Mouse (Mus musculus): ENCODE measurements around the gene Slc7a1. TPM values are rescaled to one million over a fixed set of nuclear protein-coding genes. Genes with fewer than 3 reads are reported as not detected.
"Not testable (repeated sequence)": the region's sequence is repeated elsewhere in the genome, so short reads cannot be mapped to it uniquely, and the experiment has no call there.

Gene Slc7a1
- polyA plus RNA-seq, 1 experiment from 2014 or later: 39.0 TPM

- ATAC-seq: peak; percentile 65; the same call in 1 of the 2 replicates
- no peaks in the 10 kb centered on the region for H3K9me3 ChIP-seq (ENCODE audit: control insufficient read depth, low read length)
- WGBS: 78% methylated on average over 18 of the region's 18 CpGs
- H3K9ac ChIP-seq (ENCODE audit: low read depth, low read length): no peak overlapping the region
- no peak overlapping the region for H3K4me2 ChIP-seq (ENCODE audit: low read length)
- H3K36me3 ChIP-seq (ENCODE audit: control insufficient read depth, insufficient read depth, low read length): peaks cover 2% of the 10 kb centered on the region; the same call in 1 of the 2 replicates
- no peaks in the 10 kb centered on the region; the same call in 1 of the 2 replicates for H3K4me1 ChIP-seq (ENCODE audit: control insufficient read depth, insufficient read depth, low read depth, low read length)
- no peaks in the 10 kb centered on the region for H3K27me3 ChIP-seq (replicated peaks; ENCODE audit: control insufficient read depth, insufficient read depth, low read length)
- H3K27ac ChIP-seq (ENCODE audit: low read depth, low read length): no peak overlapping the region; the same call in 1 of the 2 replicates
- no peak overlapping the region for H3K4me3 ChIP-seq (ENCODE audit: low read length)
These were observed 67.6 kb downstream of the Slc7a1 start for GRCm38 (mm10) chr5:148331926-148332621.

- no peaks in the 10 kb centered on the region for H3K27me3 ChIP-seq (replicated peaks; ENCODE audit: control insufficient read depth, insufficient read depth, low read length)
- 0 out of 2 replicates have a peak, but pooled peaks cover 2% of the 10 kb centered on the region for H3K36me3 ChIP-seq (ENCODE audit: control insufficient read depth, insufficient read depth, low read length)
- 75% methylated on average over 11 of the region's 11 CpGs for WGBS
- H3K4me1 ChIP-seq (ENCODE audit: control insufficient read depth, insufficient read depth, low read depth, low read length): no peaks in the 10 kb centered on the region; the same call in 1 of the 2 replicates
- no peak for ATAC-seq
- no peaks in the 10 kb centered on the region for H3K9me3 ChIP-seq (ENCODE audit: control insufficient read depth, low read length)
- no peak overlapping the region for H3K27ac ChIP-seq (ENCODE audit: low read depth, low read length)
- no peak overlapping the region for H3K4me3 ChIP-seq (ENCODE audit: low read length)
- no peak overlapping the region for H3K4me2 ChIP-seq (ENCODE audit: low read length)
- no peak overlapping the region for H3K9ac ChIP-seq (ENCODE audit: low read depth, low read length)
These were observed 68.4 kb downstream of the Slc7a1 start for GRCm38 (mm10) chr5:148331229-148331776.

- no peak overlapping the region for H3K9ac ChIP-seq (ENCODE audit: low read depth, low read length)
- WGBS: 98% methylated on average over 3 of the region's 3 CpGs
- H3K9me3 ChIP-seq (ENCODE audit: control insufficient read depth, low read length): no peaks in the 10 kb centered on the region
- 0 out of 2 replicates have a peak, but pooled peaks cover 2% of the 10 kb centered on the region for H3K36me3 ChIP-seq (ENCODE audit: control insufficient read depth, insufficient read depth, low read length)
- H3K27me3 ChIP-seq (replicated peaks; ENCODE audit: control insufficient read depth, insufficient read depth, low read length): no peaks in the 10 kb centered on the region
- ATAC-seq: no peak
- no peak overlapping the region for H3K4me2 ChIP-seq (ENCODE audit: low read length)
- no peak overlapping the region for H3K27ac ChIP-seq (ENCODE audit: low read depth, low read length)
- no peak overlapping the region for H3K4me3 ChIP-seq (ENCODE audit: low read length)
- no peaks in the 10 kb centered on the region; the same call in 1 of the 2 replicates for H3K4me1 ChIP-seq (ENCODE audit: control insufficient read depth, insufficient read depth, low read depth, low read length)
These were observed 70.7 kb downstream of the Slc7a1 start for GRCm38 (mm10) chr5:148328982-148329381.

- H3K4me2 ChIP-seq (ENCODE audit: low read length); H3K4me3 ChIP-seq (ENCODE audit: low read length); H3K4me1 ChIP-seq (ENCODE audit: control insufficient read depth, insufficient read depth, low read depth, low read length); ATAC-seq; H3K27ac ChIP-seq (ENCODE audit: low read depth, low read length); H3K36me3 ChIP-seq (ENCODE audit: control insufficient read depth, insufficient read depth, low read length); H3K9me3 ChIP-seq (ENCODE audit: control insufficient read depth, low read length); H3K9ac ChIP-seq (ENCODE audit: low read depth, low read length); H3K27me3 ChIP-seq (replicated peaks; ENCODE audit: control insufficient read depth, insufficient read depth, low read length): not testable (repeated sequence)
- WGBS: 97% methylated on average over 9 of the region's 9 CpGs
These were observed 73.4 kb downstream of the Slc7a1 start for GRCm38 (mm10) chr5:148326295-148326694.

GRCm38 (mm10) chr5:148325317-148325885 is 74.3 kb downstream of the Slc7a1 start:
- ATAC-seq: peak; percentile 30; the same call in 1 of the 2 replicates
- H3K4me1 ChIP-seq (ENCODE audit: control insufficient read depth, insufficient read depth, low read depth, low read length): no peaks in the 10 kb centered on the region
- H3K9ac ChIP-seq (ENCODE audit: low read depth, low read length): no peak overlapping the region
- no peaks in the 10 kb centered on the region for H3K9me3 ChIP-seq (ENCODE audit: control insufficient read depth, low read length)
- no peak overlapping the region for H3K4me3 ChIP-seq (ENCODE audit: low read length)
- 50% methylated on average over 4 of the region's 4 CpGs for WGBS
- no peak overlapping the region for H3K4me2 ChIP-seq (ENCODE audit: low read length)
- H3K27ac ChIP-seq (ENCODE audit: low read depth, low read length): no peak overlapping the region
- no peaks in the 10 kb centered on the region for H3K36me3 ChIP-seq (ENCODE audit: control insufficient read depth, insufficient read depth, low read length)
- H3K27me3 ChIP-seq (replicated peaks; ENCODE audit: control insufficient read depth, insufficient read depth, low read length): no peaks in the 10 kb centered on the region

- no peak for ATAC-seq
- no peaks in the 10 kb centered on the region for H3K9me3 ChIP-seq (ENCODE audit: control insufficient read depth, low read length)
These were observed 84.8 kb downstream of the Slc7a1 start for GRCm38 (mm10) chr5:148314931-148315330.

GRCm38 (mm10) chr5:148312443-148312842 is 87.3 kb downstream of the Slc7a1 start:
- no peak for ATAC-seq
- Histone ChIP-seq H3K27ac (ENCODE audit: low read depth, low read length) (no peak overlapping the region), H3K4me2 (ENCODE audit: low read length) (no peak overlapping the region), H3K9ac (ENCODE audit: low read depth, low read length) (no peak overlapping the region), H3K9me3 (ENCODE audit: control insufficient read depth, low read length) (no peaks in the 10 kb centered on the region), H3K36me3 (ENCODE audit: control insufficient read depth, insufficient read depth, low read length) (peaks cover 17% of the 10 kb centered on the region), H3K4me3 (ENCODE audit: low read length) (no peak overlapping the region), H3K27me3 (replicated peaks; ENCODE audit: control insufficient read depth, insufficient read depth, low read length) (no peaks in the 10 kb centered on the region), H3K4me1 (ENCODE audit: control insufficient read depth, insufficient read depth, low read depth, low read length) (no peaks in the 10 kb centered on the region)
- WGBS: 60% methylated on average over 2 of the region's 2 CpGs

More at GRCm38 (mm10) chr5:148314931-148315330, 84.8 kb downstream of the Slc7a1 start:
- Histone ChIP-seq H3K36me3 (ENCODE audit: control insufficient read depth, insufficient read depth, low read length) (peaks cover 17% of the 10 kb centered on the region), H3K27ac (ENCODE audit: low read depth, low read length) (no peak overlapping the region), H3K4me3 (ENCODE audit: low read length) (no peak overlapping the region), H3K9ac (ENCODE audit: low read depth, low read length) (no peak overlapping the region), H3K27me3 (replicated peaks; ENCODE audit: control insufficient read depth, insufficient read depth, low read length) (no peaks in the 10 kb centered on the region), H3K4me1 (ENCODE audit: control insufficient read depth, insufficient read depth, low read depth, low read length) (no peaks in the 10 kb centered on the region), H3K4me2 (ENCODE audit: low read length) (no peak overlapping the region)
- 96% methylated on average over 5 of the region's 5 CpGs for WGBS

- Histone ChIP-seq H3K4me1 (ENCODE audit: control insufficient read depth, insufficient read depth, low read depth, low read length) (no peaks in the 10 kb centered on the region), H3K4me3 (ENCODE audit: low read length) (no peak overlapping the region), H3K36me3 (ENCODE audit: control insufficient read depth, insufficient read depth, low read length) (peaks cover 26% of the 10 kb centered on the region), H3K9me3 (ENCODE audit: control insufficient read depth, low read length) (no peaks in the 10 kb centered on the region), H3K27me3 (replicated peaks; ENCODE audit: control insufficient read depth, insufficient read depth, low read length) (no peaks in the 10 kb centered on the region), H3K4me2 (ENCODE audit: low read length) (no peak overlapping the region), H3K27ac (ENCODE audit: low read depth, low read length) (no peak overlapping the region), H3K9ac (ENCODE audit: low read depth, low read length) (no peak overlapping the region)
- ATAC-seq: no peak
- WGBS: 77% methylated on average over 10 of the region's 10 CpGs
These were observed 88.9 kb downstream of the Slc7a1 start for GRCm38 (mm10) chr5:148310790-148311189.

- WGBS: 88% methylated on average over 2 of the region's 2 CpGs
- H3K4me1 ChIP-seq (ENCODE audit: control insufficient read depth, insufficient read depth, low read depth, low read length): no peaks in the 10 kb centered on the region
- H3K27ac ChIP-seq (ENCODE audit: low read depth, low read length): no peak overlapping the region
- no peak overlapping the region for H3K4me3 ChIP-seq (ENCODE audit: low read length)
- ATAC-seq: no peak
- no peak overlapping the region for H3K9ac ChIP-seq (ENCODE audit: low read depth, low read length)
- no peak overlapping the region for H3K4me2 ChIP-seq (ENCODE audit: low read length)
- peaks cover 30% of the 10 kb centered on the region for H3K36me3 ChIP-seq (ENCODE audit: control insufficient read depth, insufficient read depth, low read length)
- no peaks in the 10 kb centered on the region for H3K27me3 ChIP-seq (replicated peaks; ENCODE audit: control insufficient read depth, insufficient read depth, low read length)
- H3K9me3 ChIP-seq (ENCODE audit: control insufficient read depth, low read length): no peaks in the 10 kb centered on the region
These were observed 95.6 kb downstream of the Slc7a1 start for GRCm38 (mm10) chr5:148304112-148304511.

Measured in hindbrain, embryonic 16.5 days (tissue).